Mouse (Mus musculus): ENCODE measurements around the gene Olfr692. TPM values are rescaled to one million over a fixed set of nuclear protein-coding genes. Genes with fewer than 3 reads are reported as not detected.

Gene Olfr692
- polyA plus RNA-seq, 1 experiment from 2014 or later: not detected

- TF ChIP-seq CTCF (IDR thresholded peaks at IDR 0.05; ENCODE audit: low read depth): no peak
- no peaks in the 10 kb centered on the region for H3K36me3 ChIP-seq (replicated peaks; ENCODE audit: insufficient read depth, low read length)
- H3K4me1 ChIP-seq (ENCODE audit: insufficient read depth): no peaks in the 10 kb centered on the region
- ATAC-seq: no peak
- H3K27me3 ChIP-seq (ENCODE audit: insufficient read depth, low read length): 0 out of 2 replicates have a peak, but pooled peaks cover 3% of the 10 kb centered on the region
- H3K4me2 ChIP-seq (ENCODE audit: low read depth, low read length): no peak overlapping the region
- no peak overlapping the region for H3K9ac ChIP-seq (replicated peaks)
- WGBS (ENCODE audit: insufficient replicate concordance): 66% methylated on average over 2 of the region's 2 CpGs
- no peak overlapping the region for H3K4me3 ChIP-seq (ENCODE audit: low read depth, low read length)
- H3K27ac ChIP-seq (ENCODE audit: low read depth): no peak overlapping the region
- H3K9me3 ChIP-seq (ENCODE audit: low read length): no peaks in the 10 kb centered on the region
- DNase-seq: no peak
Observed at GRCm38 (mm10) chr7:105361713-105362112, 6.3 kb upstream of the Olfr692 start.

- Histone ChIP-seq H3K36me3 (replicated peaks; ENCODE audit: insufficient read depth, low read length) (no peaks in the 10 kb centered on the region), H3K9me3 (ENCODE audit: low read length) (no peaks in the 10 kb centered on the region), H3K4me1 (ENCODE audit: insufficient read depth) (peaks cover 3% of the 10 kb centered on the region; the same call in 1 of the 2 replicates), H3K4me2 (ENCODE audit: low read depth, low read length) (no peak overlapping the region), H3K27ac (ENCODE audit: low read depth) (no peak overlapping the region), H3K27me3 (ENCODE audit: insufficient read depth, low read length) (no peaks in the 10 kb centered on the region), H3K9ac (replicated peaks) (no peak overlapping the region), H3K4me3 (ENCODE audit: low read depth, low read length) (no peak overlapping the region)
- ATAC-seq: no peak
- no peak for TF ChIP-seq EP300 (IDR thresholded peaks at IDR 0.05; ENCODE audit: low read depth)
- no peak for TF ChIP-seq CTCF (IDR thresholded peaks at IDR 0.05; ENCODE audit: low read depth)
- no peak for DNase-seq
- WGBS (ENCODE audit: insufficient replicate concordance): 73% methylated on average over 5 of the region's 5 CpGs
Observed at GRCm38 (mm10) chr7:105367268-105367667, 762 bp upstream of the Olfr692 start.

- H3K4me2 ChIP-seq (ENCODE audit: low read depth, low read length): no peak overlapping the region
- H3K27me3 ChIP-seq (ENCODE audit: insufficient read depth, low read length): no peaks in the 10 kb centered on the region
- TF ChIP-seq EP300 (IDR thresholded peaks at IDR 0.05; ENCODE audit: low read depth) (no peak), CTCF (IDR thresholded peaks at IDR 0.05; ENCODE audit: low read depth) (no peak)
- no peak overlapping the region for H3K4me3 ChIP-seq (ENCODE audit: low read depth, low read length)
- H3K4me1 ChIP-seq (ENCODE audit: insufficient read depth): peaks cover 10% of the 10 kb centered on the region
- H3K27ac ChIP-seq (ENCODE audit: low read depth): no peak overlapping the region
- ATAC-seq (no peak), DNase-seq (no peak)
- H3K9me3 ChIP-seq (ENCODE audit: low read length): no peaks in the 10 kb centered on the region
- H3K9ac ChIP-seq (replicated peaks): no peak overlapping the region
- 86% methylated on average over 4 of the region's 4 CpGs for whole genome bisulfite sequencing (ENCODE audit: insufficient replicate concordance)
- H3K36me3 ChIP-seq (replicated peaks; ENCODE audit: insufficient read depth, low read length): no peaks in the 10 kb centered on the region
Observed at GRCm38 (mm10) chr7:105368521-105368920, 491 bp downstream of the Olfr692 start.

GRCm38 (mm10) chr7:105372912-105373311 is 4.9 kb downstream of the Olfr692 start:
- WGBS (ENCODE audit: insufficient replicate concordance): 44% methylated on average over 1 of the region's 1 CpGs
- no peaks in the 10 kb centered on the region for H3K27me3 ChIP-seq (ENCODE audit: insufficient read depth, low read length)
- H3K36me3 ChIP-seq (replicated peaks; ENCODE audit: insufficient read depth, low read length): peaks cover 16% of the 10 kb centered on the region
- no peak overlapping the region for H3K9ac ChIP-seq (replicated peaks)
- peaks cover 12% of the 10 kb centered on the region for H3K4me1 ChIP-seq (ENCODE audit: insufficient read depth)
- peak overlapping the region; percentile 8; the same call in 1 of the 2 replicates for H3K4me2 ChIP-seq (ENCODE audit: low read depth, low read length)
- ATAC-seq (peak; percentile 33; the same call in 1 of the 2 replicates), DNase-seq (no peak)
- H3K9me3 ChIP-seq (ENCODE audit: low read length): no peaks in the 10 kb centered on the region
- TF ChIP-seq EP300 (IDR thresholded peaks at IDR 0.05; ENCODE audit: low read depth): no peak
- no peak for TF ChIP-seq CTCF (IDR thresholded peaks at IDR 0.05; ENCODE audit: low read depth)
- H3K27ac ChIP-seq (ENCODE audit: low read depth): 0 out of 2 replicates have a peak overlapping the region, but pooled peaks have one; percentile 20
- no peak overlapping the region for H3K4me3 ChIP-seq (ENCODE audit: low read depth, low read length)

- DNase-seq (peak; percentile 18), ATAC-seq (0 out of 2 replicates have a peak, but pooled peaks have one; percentile 23)
- peaks cover 22% of the 10 kb centered on the region for H3K36me3 ChIP-seq (replicated peaks; ENCODE audit: insufficient read depth, low read length)
- H3K4me1 ChIP-seq (ENCODE audit: insufficient read depth): peaks cover 12% of the 10 kb centered on the region
- H3K27me3 ChIP-seq (ENCODE audit: insufficient read depth, low read length): no peaks in the 10 kb centered on the region
- H3K27ac ChIP-seq (ENCODE audit: low read depth): 0 out of 2 replicates have a peak overlapping the region, but pooled peaks have one; percentile 20
- WGBS (ENCODE audit: insufficient replicate concordance): 56% methylated on average over 4 of the region's 4 CpGs
- no peaks in the 10 kb centered on the region for H3K9me3 ChIP-seq (ENCODE audit: low read length)
- no peak overlapping the region for H3K9ac ChIP-seq (replicated peaks)
- H3K4me3 ChIP-seq (ENCODE audit: low read depth, low read length): no peak overlapping the region
- 0 out of 2 replicates have a peak overlapping the region, but pooled peaks have one; percentile 8 for H3K4me2 ChIP-seq (ENCODE audit: low read depth, low read length)
- TF ChIP-seq EP300 (IDR thresholded peaks at IDR 0.05; ENCODE audit: low read depth) (no peak), CTCF (IDR thresholded peaks at IDR 0.05; ENCODE audit: low read depth) (no peak)
Observed at GRCm38 (mm10) chr7:105373509-105373908, 5.5 kb downstream of the Olfr692 start.

- Histone ChIP-seq H3K4me3 (ENCODE audit: low read depth, low read length) (no peak overlapping the region), H3K27ac (ENCODE audit: low read depth) (no peak overlapping the region), H3K4me2 (ENCODE audit: low read depth, low read length) (no peak overlapping the region), H3K4me1 (ENCODE audit: insufficient read depth) (peaks cover 12% of the 10 kb centered on the region), H3K9me3 (ENCODE audit: low read length) (no peaks in the 10 kb centered on the region), H3K36me3 (replicated peaks; ENCODE audit: insufficient read depth, low read length) (peaks cover 26% of the 10 kb centered on the region), H3K27me3 (ENCODE audit: insufficient read depth, low read length) (no peaks in the 10 kb centered on the region), H3K9ac (replicated peaks) (no peak overlapping the region)
- ATAC-seq: no peak
- TF ChIP-seq CTCF (IDR thresholded peaks at IDR 0.05; ENCODE audit: low read depth): no peak
- TF ChIP-seq EP300 (IDR thresholded peaks at IDR 0.05; ENCODE audit: low read depth): no peak
- 84% methylated on average over 3 of the region's 3 CpGs for WGBS (ENCODE audit: insufficient replicate concordance)
- DNase-seq: no peak
Observed at GRCm38 (mm10) chr7:105373976-105374375, 5.9 kb downstream of the Olfr692 start.
